Mouse (Mus musculus) liver, embryonic 11.5 days (tissue): ENCODE data around the gene Surf4. TPM values are rescaled to one million over a fixed set of nuclear protein-coding genes. Genes with fewer than 3 reads are reported as not detected.

Experiments used
- ATAC-seq: fragments of 200-750 bp; cut with Nextera tagmentation; replicated peaks from 2 replicates; pipeline ENCODE4 v1.8.0; 2017; ENCODE audit warnings: moderate number of reproducible peaks, mild to moderate bottlenecking, moderate TSS enrichment, moderate library complexity; ENCODE audit not compliant: low FRiP score
- DNase-seq: peaks from one replicate; pipeline ENCODE4 v3.0.0-alpha.2; 2017; ENCODE audit warnings: low spot score
- H3K27ac ChIP-seq: fragments of 300-500 bp; sonication (generic); 2 replicates; pipeline ENCODE4 v1.5.1; 2014; ENCODE audit warnings: mild to moderate bottlenecking, low read depth, low read length, control low read depth
- H3K27me3 ChIP-seq: fragments of 300-500 bp; sonication (generic); replicated peaks from 2 replicates; pipeline ENCODE4 v1.6.1; 2014; ENCODE audit warnings: low read length, mixed read lengths; ENCODE audit not compliant: control insufficient read depth, insufficient read depth
- H3K36me3 ChIP-seq: fragments of 300-500 bp; sonication (generic); 2 replicates; pipeline ENCODE4 v1.6.1; 2014; ENCODE audit warnings: mild to moderate bottlenecking, low read length, moderate library complexity, mixed read lengths; ENCODE audit not compliant: control insufficient read depth, insufficient read depth
- H3K4me1 ChIP-seq: fragments of 300-500 bp; sonication (generic); replicated peaks from 2 replicates; pipeline ENCODE4 v1.6.1; 2014; ENCODE audit warnings: low read length, mixed read lengths; ENCODE audit not compliant: control insufficient read depth, insufficient read depth
- H3K4me2 ChIP-seq: fragments of 300-500 bp; sonication (generic); 2 replicates; pipeline ENCODE4 v1.6.1; 2014; ENCODE audit warnings: mild to moderate bottlenecking, control low read depth, moderate library complexity
- H3K4me3 ChIP-seq: fragments of 300-500 bp; sonication (generic); 2 replicates; pipeline ENCODE4 v1.5.1; 2014; ENCODE audit warnings: low read depth, low read length, control low read depth
- H3K9ac ChIP-seq: fragments of 300-500 bp; sonication (generic); 2 replicates; pipeline ENCODE4 v1.6.1; 2014; ENCODE audit warnings: low read depth, low read length, control low read depth
- H3K9me3 ChIP-seq: fragments of 300-500 bp; sonication (generic); 2 replicates; pipeline ENCODE4 v1.6.1; 2016; ENCODE audit warnings: low read length, inconsistent platforms, mixed read lengths; ENCODE audit not compliant: control insufficient read depth
- WGBS: fragments of 180-500 bp; shearing (Covaris S2); extraction: QIAGEN DNeasy Blood & Tissue Kit; methylation state at CpG from one replicate; pipeline ENCODE4 v1.1.7; 2014; 5-methylcytosine and 5-hydroxymethylcytosine counted together
- polyA plus RNA-seq: library from polyadenylated mRNA; unstranded; fragments of >200 nt; fragmentation: Nextera tagmentation; extraction: Ambion mirVana; gene quantifications from 2 replicates; pipeline ENCODE4 v1.2.1, GENCODE M21; 2014

Gene Surf4
- polyA plus RNA-seq, 1 experiment from 2014 or later: 183 TPM

GRCm38 (mm10) chr2:26909387-26909784, 24.3 kb downstream of the Surf4 start:
- no peak for DNase-seq
- peak overlapping the region; percentile 87 for H3K9ac ChIP-seq
- peaks cover 50% of the 10 kb centered on the region for H3K36me3 ChIP-seq
- no peaks in the 10 kb centered on the region for H3K9me3 ChIP-seq
- peak overlapping the region; percentile 79 for H3K4me3 ChIP-seq
- ATAC-seq: no peak
- H3K4me1 ChIP-seq: peaks cover 27% of the 10 kb centered on the region
- peak overlapping the region; percentile 94 for H3K4me2 ChIP-seq
- H3K27me3 ChIP-seq: no peaks in the 10 kb centered on the region
- peak overlapping the region; percentile 74; the same call in 1 of the 2 replicates for H3K27ac ChIP-seq

DNA sequence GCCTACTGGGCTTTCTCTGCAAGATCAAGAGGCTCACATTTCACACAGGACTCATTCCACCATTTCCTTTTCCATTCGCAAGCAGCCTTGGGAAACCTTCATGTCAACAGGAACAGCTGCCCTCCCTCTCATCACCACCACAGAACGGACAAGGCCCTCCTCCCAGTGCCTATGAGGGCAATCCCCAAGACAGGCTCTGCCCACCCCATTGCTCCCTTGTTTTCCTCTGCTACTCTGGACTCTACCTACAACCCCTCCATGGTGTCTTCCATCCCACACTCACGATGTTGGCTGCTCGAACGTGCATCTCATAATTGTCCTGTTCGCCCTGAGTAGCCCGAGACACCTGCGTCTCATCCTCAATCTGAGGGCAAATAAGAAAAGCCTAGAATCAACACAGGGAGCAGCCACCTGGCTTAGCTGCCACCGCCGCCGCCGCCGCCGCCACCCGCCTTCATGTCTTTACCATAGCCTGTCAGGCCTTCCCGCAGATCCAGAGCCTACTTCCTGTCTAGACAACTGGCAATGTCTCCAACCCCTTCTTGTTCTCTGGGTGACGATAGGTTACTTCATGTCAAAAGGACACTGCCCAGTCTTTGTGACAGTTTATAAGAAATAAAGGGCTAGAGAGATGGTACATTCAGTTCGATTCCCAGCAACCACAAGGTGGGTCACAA, 24.9 kb downstream of the Surf4 start:
- Histone ChIP-seq H3K27ac (peak overlapping the region; percentile 8; the same call in 1 of the 2 replicates), H3K4me1 (peaks cover 22% of the 10 kb centered on the region), H3K36me3 (peaks cover 45% of the 10 kb centered on the region), H3K9me3 (no peaks in the 10 kb centered on the region), H3K9ac (peak overlapping the region; percentile 87), H3K4me2 (peak overlapping the region; percentile 94), H3K4me3 (peak overlapping the region; percentile 79), H3K27me3 (no peaks in the 10 kb centered on the region)
- WGBS: 66% methylated on average over 18 of the region's 18 CpGs
- DNase-seq (no peak), ATAC-seq (no peak)

- WGBS: 55% methylated on average over 4 of the region's 4 CpGs
- Histone ChIP-seq H3K4me2 (no peak overlapping the region), H3K27me3 (no peaks in the 10 kb centered on the region), H3K36me3 (peaks cover 29% of the 10 kb centered on the region), H3K4me1 (peaks cover 17% of the 10 kb centered on the region), H3K4me3 (no peak overlapping the region), H3K9me3 (no peaks in the 10 kb centered on the region), H3K9ac (no peak overlapping the region), H3K27ac (no peak overlapping the region)
- ATAC-seq (no peak), DNase-seq (no peak)
Measured at GRCm38 (mm10) chr2:26907109-26907508, 26.6 kb downstream of the Surf4 start.

DNA sequence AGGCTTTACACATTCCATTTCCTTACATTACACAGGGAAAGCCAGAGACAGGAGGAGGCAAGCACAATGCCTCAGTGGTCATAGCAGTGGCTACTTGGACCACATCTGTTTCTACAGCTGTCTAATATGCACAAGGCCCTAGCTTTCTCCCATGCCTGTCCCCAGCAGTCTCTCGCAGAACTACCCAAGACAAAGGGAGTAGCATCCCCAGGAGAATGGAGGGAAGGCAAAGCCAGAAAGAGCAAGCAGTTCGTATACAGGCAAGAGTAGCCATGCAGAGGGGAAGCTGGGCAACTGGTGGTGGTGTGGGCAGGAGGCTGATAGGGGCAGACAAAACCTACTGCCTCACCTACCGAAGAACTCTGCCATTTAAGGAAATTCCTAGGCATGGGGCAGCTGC, 27.3 kb downstream of the Surf4 start:
- 91% methylated on average over 3 of the region's 3 CpGs for WGBS
- Histone ChIP-seq H3K4me3 (no peak overlapping the region; the same call in 1 of the 2 replicates), H3K9me3 (no peaks in the 10 kb centered on the region), H3K27me3 (no peaks in the 10 kb centered on the region), H3K9ac (peak overlapping the region; percentile 21; the same call in 1 of the 2 replicates), H3K27ac (no peak overlapping the region), H3K36me3 (peaks cover 25% of the 10 kb centered on the region), H3K4me2 (no peak overlapping the region), H3K4me1 (peaks cover 21% of the 10 kb centered on the region)
- ATAC-seq (no peak), DNase-seq (no peak)

GRCm38 (mm10) chr2:26905936-26906335, 27.8 kb downstream of the Surf4 start:
- no peak overlapping the region for H3K9ac ChIP-seq
- H3K36me3 ChIP-seq: peaks cover 26% of the 10 kb centered on the region
- H3K27ac ChIP-seq: no peak overlapping the region
- no peak overlapping the region for H3K4me3 ChIP-seq
- ATAC-seq (no peak), DNase-seq (no peak)
- H3K27me3 ChIP-seq: no peaks in the 10 kb centered on the region
- no peak overlapping the region for H3K4me2 ChIP-seq
- no peaks in the 10 kb centered on the region for H3K9me3 ChIP-seq
- 93% methylated on average over 2 of the region's 2 CpGs for WGBS
- H3K4me1 ChIP-seq: peaks cover 26% of the 10 kb centered on the region

- Histone ChIP-seq H3K4me1 (peaks cover 19% of the 10 kb centered on the region), H3K9ac (peak overlapping the region; percentile 90), H3K4me2 (peak overlapping the region; percentile 90), H3K27ac (peak overlapping the region; percentile 73), H3K36me3 (peaks cover 46% of the 10 kb centered on the region), H3K4me3 (peak overlapping the region; percentile 89), H3K27me3 (no peaks in the 10 kb centered on the region), H3K9me3 (no peaks in the 10 kb centered on the region)
- DNase-seq: no peak
- WGBS: 17% methylated on average over 7 of the region's 7 CpGs
- no peak for ATAC-seq
Measured at GRCm38 (mm10) chr2:26903311-26903710, 30.4 kb downstream of the Surf4 start.

GRCm38 (mm10) chr2:26902467-26903220, 31.1 kb downstream of the Surf4 start, which contains the start of gene Surf6:
Gene Surf6, minus strand, starts transcription at chr2:26902879.
- H3K4me2 ChIP-seq: peak within 1 kb of the TSS; percentile 90
- H3K9me3 ChIP-seq: no peaks in the 10 kb centered on the region
- no peaks in the 10 kb centered on the region for H3K27me3 ChIP-seq
- H3K4me3 ChIP-seq: peak within 1 kb of the TSS; percentile 89
- H3K9ac ChIP-seq: peak within 1 kb of the TSS; percentile 90
- ATAC-seq (peak; percentile 94), DNase-seq (peak; percentile 93)
- H3K36me3 ChIP-seq: peaks cover 46% of the 10 kb centered on the region
- H3K4me1 ChIP-seq: peaks cover 18% of the 10 kb centered on the region
- under 1% methylated on average over 41 of the region's 41 CpGs for WGBS
- peak within 1 kb of the TSS; percentile 73 for H3K27ac ChIP-seq

- peaks cover 18% of the 10 kb centered on the region for H3K4me1 ChIP-seq
- no peaks in the 10 kb centered on the region for H3K9me3 ChIP-seq
- DNase-seq (peak; percentile 31), ATAC-seq (no peak)
- 7% methylated on average over 7 of the region's 7 CpGs for WGBS
- peak overlapping the region; percentile 90 for H3K4me2 ChIP-seq
- H3K4me3 ChIP-seq: peak overlapping the region; percentile 89
- H3K27ac ChIP-seq: peak overlapping the region; percentile 73; the same call in 1 of the 2 replicates
- no peaks in the 10 kb centered on the region for H3K27me3 ChIP-seq
- peaks cover 51% of the 10 kb centered on the region for H3K36me3 ChIP-seq
- H3K9ac ChIP-seq: peak overlapping the region; percentile 90
Measured at GRCm38 (mm10) chr2:26901834-26902400, 31.8 kb downstream of the Surf4 start.
